Mouse (Mus musculus) spleen, postnatal 14 days (tissue): Measurements from ENCODE around the gene Rcc1l.
A peak's percentile ranks its signal among the peaks of the same experiment; 100 is the strongest.

Source experiments
- DNase-seq, 2 experiments: peaks; one replicate each; pipeline ENCODE4 v3.0.0; 2021 to 2022; ENCODE audit warnings: low spot score in 2 of 2

Rcc1l gene

DNA sequence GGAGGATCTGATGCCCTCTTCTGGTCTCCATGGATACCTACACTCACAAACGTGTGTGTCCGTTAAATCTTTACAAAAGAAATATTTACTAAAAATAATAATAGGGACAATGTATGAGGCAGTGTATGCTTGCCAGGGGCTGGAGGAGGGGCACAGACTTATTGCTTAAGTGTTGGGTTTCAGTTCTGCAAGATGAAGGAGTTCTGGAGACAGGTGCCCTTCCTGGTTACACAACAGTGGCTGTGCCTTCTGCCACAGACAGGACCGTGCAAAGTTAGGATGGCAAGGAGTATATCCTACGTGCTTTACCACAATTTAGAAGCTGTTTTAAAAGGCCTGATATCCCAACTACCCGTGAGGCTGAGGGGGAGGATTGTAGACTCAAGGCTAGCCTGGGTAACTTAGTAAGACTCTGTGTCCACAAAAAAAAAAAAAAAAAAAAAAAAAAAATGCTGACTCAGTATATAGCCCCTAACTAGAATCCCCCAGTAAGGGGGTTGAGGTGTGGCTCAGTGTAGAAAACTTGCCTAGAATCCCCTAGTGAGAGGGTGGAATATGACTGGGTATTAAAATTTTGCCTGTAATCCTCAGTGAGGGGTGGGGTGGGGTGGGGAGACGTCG lies 60.8 kb downstream of the Rcc1l start:
- DNase-seq = no peak

DNA sequence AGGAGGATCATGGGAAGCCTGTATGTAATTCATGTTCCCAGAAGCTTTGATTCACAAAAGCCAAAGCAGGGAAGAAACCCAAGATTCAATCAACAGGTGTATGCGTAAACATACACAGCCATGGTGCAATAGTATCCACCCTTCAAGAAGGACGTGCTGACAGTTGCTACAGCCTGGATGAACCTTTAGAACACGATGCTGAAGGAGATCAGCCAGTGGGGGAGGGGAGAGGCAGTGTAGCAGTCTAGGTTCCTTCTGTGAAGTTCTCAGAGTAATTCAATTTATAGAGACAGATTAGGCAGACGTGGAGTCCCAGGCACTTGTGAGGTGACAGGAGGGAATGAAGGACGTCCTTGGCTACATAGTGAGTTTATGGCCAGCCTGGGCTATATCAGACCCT lies 61.6 kb downstream of the Rcc1l start:
- no peak for DNase-seq

DNA sequence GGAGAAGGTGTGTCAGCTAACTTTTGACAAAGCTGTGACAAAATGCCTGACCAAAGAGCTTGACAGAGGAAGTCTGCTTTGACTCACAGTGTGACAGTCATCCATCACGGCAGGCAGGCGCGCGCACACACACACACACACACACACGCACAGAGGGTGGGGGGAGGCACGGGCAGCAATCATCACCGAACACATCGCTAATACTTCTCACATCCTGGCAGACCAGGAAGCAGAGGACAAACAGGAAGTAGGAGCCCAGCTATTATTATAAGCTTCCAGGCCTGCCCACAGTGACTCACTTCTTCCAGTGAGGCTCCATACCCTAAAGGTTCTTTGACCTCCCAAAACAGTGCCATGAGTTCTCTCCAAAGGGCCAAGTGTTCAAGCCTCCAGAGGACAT lies 70.7 kb downstream of the Rcc1l start:
- DNase-seq = no peak

DNA sequence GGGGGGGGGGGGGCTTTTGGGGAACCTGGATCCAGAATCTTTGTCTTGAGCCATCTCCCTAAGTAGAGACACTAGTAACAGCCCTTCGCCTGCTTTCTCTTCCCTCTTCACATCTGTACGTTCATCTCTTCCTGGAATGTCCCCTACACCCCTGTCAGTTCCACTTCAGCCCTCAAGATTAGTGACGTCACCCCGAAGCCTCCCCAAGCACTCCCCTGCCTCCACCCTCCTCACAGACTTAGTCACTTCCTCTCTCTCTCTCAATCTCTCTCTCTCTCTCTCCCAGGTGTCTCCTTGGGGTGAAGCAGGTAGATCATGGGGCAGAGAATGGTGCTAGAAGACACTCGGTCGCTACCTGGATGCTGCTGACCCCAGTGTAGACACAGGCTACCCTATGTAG lies 73.9 kb downstream of the Rcc1l start:
- DNase-seq = no peak

DNA sequence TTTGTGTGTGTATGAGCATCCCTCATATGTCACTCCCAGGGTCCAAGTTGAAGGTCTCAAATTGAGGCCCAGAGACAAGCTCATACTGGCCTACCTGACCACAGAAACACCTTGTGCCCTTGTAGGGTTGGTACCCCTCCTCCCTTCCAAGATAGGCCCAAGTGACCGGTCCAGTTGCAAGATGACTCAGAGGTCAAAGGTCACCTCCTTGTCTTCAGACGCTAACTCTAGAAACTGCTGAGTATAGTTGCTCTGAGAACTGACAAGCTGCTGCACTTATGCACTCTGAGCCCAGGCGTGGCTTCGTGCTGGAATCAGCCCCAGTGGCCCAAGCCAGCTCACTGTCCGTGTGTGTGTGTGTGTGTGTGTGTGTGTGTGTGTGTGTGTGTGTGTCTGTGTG lies 74.7 kb downstream of the Rcc1l start:
- no peak for DNase-seq

DNA sequence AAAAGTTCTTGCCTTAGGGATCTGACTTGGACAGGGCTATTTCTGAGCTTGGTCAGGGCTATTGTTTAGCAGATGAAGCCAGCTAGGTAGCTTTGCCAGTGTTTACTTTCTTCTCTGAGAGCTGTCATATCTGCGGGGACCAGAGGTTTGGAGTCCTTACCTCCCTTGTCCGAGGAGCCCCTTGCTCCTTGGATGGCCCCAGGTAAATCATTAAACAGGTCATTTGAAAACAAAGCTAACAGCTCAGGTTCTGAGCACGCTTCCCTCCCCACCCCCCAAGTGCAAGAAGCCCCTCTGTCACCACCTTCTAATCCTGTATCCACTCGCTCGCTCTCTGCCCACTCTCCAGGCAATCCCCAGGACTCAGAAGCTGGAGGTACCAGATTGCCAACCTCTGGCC lies 75.3 kb downstream of the Rcc1l start:
- DNase-seq = no peak

DNA sequence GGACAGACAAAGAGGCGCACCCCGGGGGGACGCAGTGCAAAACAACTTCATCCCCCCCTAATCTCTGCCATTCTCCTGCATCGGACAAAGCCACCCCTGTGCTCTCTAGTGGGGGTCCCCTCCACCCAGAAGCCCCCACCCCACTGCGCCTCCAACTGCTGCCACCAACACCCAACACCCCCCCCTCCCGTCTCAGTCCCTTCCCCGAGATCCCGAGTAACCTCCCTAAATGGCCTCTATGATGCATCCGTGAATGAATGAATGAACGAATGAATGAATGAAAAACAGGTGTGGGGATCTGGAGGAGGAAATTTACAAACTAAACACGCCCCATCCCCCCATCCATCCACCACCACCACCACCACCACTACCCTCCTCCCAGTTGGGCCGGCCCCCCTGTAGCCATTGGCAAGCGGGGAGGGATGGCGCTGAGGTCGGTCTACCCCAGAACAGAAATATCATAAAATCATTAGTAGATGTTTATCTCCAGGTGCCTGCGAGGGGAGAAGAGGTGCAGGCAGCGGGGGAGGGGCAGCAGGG lies 76.3 kb downstream of the Rcc1l start:
- DNase-seq = no peak

DNA sequence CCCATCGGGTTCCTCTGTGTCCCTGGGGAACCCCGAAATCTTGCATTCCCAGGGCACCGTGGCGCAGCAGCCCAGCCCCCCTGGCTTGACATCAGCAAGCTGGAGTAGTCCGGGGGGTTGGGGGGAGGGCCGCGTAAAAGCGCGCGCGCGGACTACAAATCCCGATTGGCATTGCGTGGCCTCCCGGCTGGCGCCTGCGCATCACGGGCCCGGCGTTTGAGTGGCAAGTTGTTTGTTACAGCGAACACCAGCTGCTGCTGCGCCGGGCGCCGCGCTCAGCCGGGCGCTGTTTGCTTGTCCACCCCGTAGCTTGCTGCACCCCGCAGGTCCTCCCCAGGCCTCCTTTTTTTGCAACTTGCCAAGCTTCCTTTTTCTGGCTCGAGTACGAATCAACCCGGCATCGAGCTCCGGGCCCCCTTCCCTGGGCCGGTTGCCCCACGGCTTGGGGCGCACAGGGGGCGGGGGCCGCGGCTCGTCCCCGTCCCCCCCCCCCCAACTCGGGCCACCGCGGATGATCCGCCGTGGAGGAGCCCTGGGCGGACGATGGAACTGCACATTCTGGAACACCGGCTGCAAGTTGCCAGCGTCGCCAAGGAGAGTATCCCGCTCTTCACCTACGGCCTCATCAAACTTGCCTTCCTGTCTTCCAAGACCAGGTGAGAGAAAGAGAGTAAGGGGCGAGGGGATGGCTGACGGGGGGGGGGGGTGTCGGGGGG lies 76.9 kb downstream of the Rcc1l start, which contains the start of gene Castor2:
Gene Castor2 (plus strand): TSS at position 216 of the 716 bp plus-strand sequence.
- peak; percentile 65 to 73 for DNase-seq

DNA sequence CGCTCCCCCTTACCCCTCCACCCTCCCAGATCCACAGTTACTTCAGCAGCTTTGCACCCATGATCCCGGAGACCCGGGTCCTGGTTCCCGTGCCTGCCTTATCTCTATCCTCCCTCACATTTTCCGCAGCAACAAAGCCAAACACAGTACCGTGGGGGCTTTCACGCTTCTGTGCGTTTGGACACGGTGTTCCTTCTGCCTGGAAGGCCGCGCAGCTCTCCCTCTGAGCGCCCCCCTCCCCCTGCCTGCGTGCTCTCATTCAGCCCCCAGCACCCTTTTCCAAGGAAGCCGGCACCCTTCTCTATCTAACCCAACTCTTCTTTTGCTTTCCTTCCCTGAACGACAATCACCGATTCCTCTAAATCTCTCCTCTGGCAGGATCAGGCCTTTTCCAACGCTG lies 77.6 kb downstream of the Rcc1l start:
- DNase-seq = no peak

DNA sequence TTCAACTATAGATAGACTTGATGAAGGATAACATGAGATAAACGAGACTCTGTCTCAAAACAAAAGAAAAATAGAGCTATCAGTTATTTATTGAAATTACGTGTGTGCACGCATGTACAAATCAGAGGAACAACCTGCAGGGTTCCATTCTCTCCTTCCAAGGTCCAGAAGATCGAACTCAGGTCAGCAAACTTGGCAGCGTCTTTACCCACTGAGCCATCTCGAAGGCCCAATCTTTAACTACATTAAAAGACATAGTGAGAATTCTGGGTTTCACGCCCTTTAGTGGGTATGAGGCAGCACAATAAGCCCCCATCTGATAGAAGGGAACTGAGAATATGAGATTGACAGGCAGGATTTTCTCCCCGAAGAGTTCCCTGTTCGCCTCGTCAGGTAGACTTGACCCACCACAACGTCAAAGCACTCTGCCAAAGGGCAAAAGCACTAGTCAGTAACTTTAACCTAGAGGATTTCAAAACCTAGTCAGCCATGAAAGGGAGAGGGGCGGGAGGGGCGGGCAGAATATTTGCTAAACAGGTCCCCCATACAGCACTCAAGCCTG lies 78.2 kb downstream of the Rcc1l start:
- DNase-seq = no peak
